Mouse (Mus musculus) forebrain, embryonic 14.5 days (tissue): Measurements from ENCODE around the gene Prkar1a. TPM values are rescaled to one million over a fixed set of nuclear protein-coding genes. Genes with fewer than 3 reads are reported as not detected.

Experiments used
- ATAC-seq: fragments of 200-750 bp; cut with Nextera tagmentation; 2 replicates; pipeline ENCODE4 v1.8.0; 2017; ENCODE audit warnings: mild to moderate bottlenecking, moderate library complexity
- DNase-seq: peaks from one replicate; pipeline ENCODE4 v3.0.0-alpha.2; 2015; ENCODE audit warnings: low spot score
- H3K27ac ChIP-seq: fragments of 300-500 bp; sonication (generic); 2 replicates; pipeline ENCODE4 v1.5.1; 2014; ENCODE audit warnings: low read depth, mild to moderate bottlenecking, control low read depth, low read length, moderate library complexity
- H3K27me3 ChIP-seq: fragments of 300-500 bp; sonication (generic); replicated peaks from 2 replicates; pipeline ENCODE4 v1.6.1; 2014; ENCODE audit warnings: low read length, control low read depth, mixed read lengths; ENCODE audit not compliant: control insufficient read depth, insufficient read depth
- H3K36me3 ChIP-seq: fragments of 300-500 bp; sonication (generic); 2 replicates; pipeline ENCODE4 v1.6.1; 2014; ENCODE audit warnings: low read length, control low read depth; ENCODE audit not compliant: control insufficient read depth, insufficient read depth
- H3K4me1 ChIP-seq: fragments of 300-500 bp; sonication (generic); 2 replicates; pipeline ENCODE4 v1.6.1; 2014; ENCODE audit warnings: antibody characterized with exemption, low read length, control low read depth; ENCODE audit not compliant: control insufficient read depth, insufficient read depth
- H3K4me2 ChIP-seq: fragments of 300-500 bp; sonication (generic); 2 replicates; pipeline ENCODE4 v1.6.1; 2014; ENCODE audit warnings: mild to moderate bottlenecking, control low read depth, low read length
- H3K4me3 ChIP-seq: fragments of 300-500 bp; sonication (generic); 2 replicates; pipeline ENCODE4 v1.5.1; 2014; ENCODE audit warnings: low read depth, low read length, control low read depth
- H3K9ac ChIP-seq: fragments of 300-500 bp; sonication (generic); 2 replicates; pipeline ENCODE4 v1.6.1; 2014; ENCODE audit warnings: mild to moderate bottlenecking, low read length, control low read depth, moderate library complexity
- H3K9me3 ChIP-seq: fragments of 300-500 bp; sonication (generic); replicated peaks from 2 replicates; pipeline ENCODE4 v1.6.1; 2016; ENCODE audit warnings: low read length, control low read depth, mixed read lengths; ENCODE audit not compliant: control insufficient read depth
- WGBS: fragments of 180-500 bp; shearing (Covaris S2); extraction: QIAGEN DNeasy Blood & Tissue Kit; methylation state at CpG from one replicate; pipeline ENCODE4 v1.1.7; 2014; 5-methylcytosine and 5-hydroxymethylcytosine counted together
- polyA plus RNA-seq: library from polyadenylated mRNA; unstranded; fragments of >200 nt; fragmentation: Nextera tagmentation; extraction: Ambion mirVana; gene quantifications from 2 replicates; pipeline ENCODE4 v1.2.1, GENCODE M21; 2014

The Prkar1a gene
- polyA plus RNA-seq, 1 experiment from 2014 or later = 504 TPM

GRCm38 (mm10) chr11:109674542-109674941, 25.3 kb downstream of the Prkar1a start:
- ATAC-seq (no peak), DNase-seq (no peak)
- no peak overlapping the region for H3K4me3 ChIP-seq
- no peaks in the 10 kb centered on the region for H3K4me1 ChIP-seq
- H3K27ac ChIP-seq = no peak overlapping the region
- no peaks in the 10 kb centered on the region for H3K9me3 ChIP-seq
- H3K27me3 ChIP-seq = no peaks in the 10 kb centered on the region
- no peak overlapping the region for H3K4me2 ChIP-seq
- peaks cover 21% of the 10 kb centered on the region for H3K36me3 ChIP-seq
- 79% methylated on average over 11 of the region's 11 CpGs for WGBS
- H3K9ac ChIP-seq = no peak overlapping the region

GRCm38 (mm10) chr11:109675208-109675607, 26.0 kb downstream of the Prkar1a start:
- Histone ChIP-seq H3K27ac (no peak overlapping the region), H3K27me3 (no peaks in the 10 kb centered on the region), H3K9me3 (no peaks in the 10 kb centered on the region), H3K9ac (no peak overlapping the region), H3K4me1 (no peaks in the 10 kb centered on the region), H3K36me3 (peaks cover 14% of the 10 kb centered on the region; the same call in 1 of the 2 replicates), H3K4me2 (no peak overlapping the region), H3K4me3 (no peak overlapping the region)
- DNase-seq (no peak), ATAC-seq (no peak)
- 92% methylated on average over 3 of the region's 3 CpGs for WGBS

GRCm38 (mm10) chr11:109675771-109676170, 26.6 kb downstream of the Prkar1a start:
- no peak overlapping the region for H3K27ac ChIP-seq
- H3K4me1 ChIP-seq = no peaks in the 10 kb centered on the region
- peaks cover 8% of the 10 kb centered on the region; the same call in 1 of the 2 replicates for H3K36me3 ChIP-seq
- 93% methylated on average over 9 of the region's 9 CpGs for WGBS
- no peak overlapping the region for H3K9ac ChIP-seq
- no peak overlapping the region for H3K4me2 ChIP-seq
- DNase-seq (no peak), ATAC-seq (no peak)
- no peak overlapping the region for H3K4me3 ChIP-seq
- H3K27me3 ChIP-seq = no peaks in the 10 kb centered on the region
- H3K9me3 ChIP-seq = no peaks in the 10 kb centered on the region

- Histone ChIP-seq H3K4me3 (no peak overlapping the region), H3K9me3 (no peaks in the 10 kb centered on the region), H3K4me2 (no peak overlapping the region), H3K27me3 (no peaks in the 10 kb centered on the region), H3K9ac (no peak overlapping the region), H3K27ac (no peak overlapping the region), H3K36me3 (0 out of 2 replicates have a peak, but pooled peaks cover 2% of the 10 kb centered on the region), H3K4me1 (no peaks in the 10 kb centered on the region)
- no peak for DNase-seq
- WGBS = 48% methylated on average over 12 of the region's 12 CpGs
- ATAC-seq = no peak
Observed at GRCm38 (mm10) chr11:109676621-109677373, 27.6 kb downstream of the Prkar1a start.

GRCm38 (mm10) chr11:109678291-109678690, 29.1 kb downstream of the Prkar1a start:
- no peak overlapping the region for H3K27ac ChIP-seq
- no peaks in the 10 kb centered on the region for H3K9me3 ChIP-seq
- H3K27me3 ChIP-seq = no peaks in the 10 kb centered on the region
- no peaks in the 10 kb centered on the region for H3K36me3 ChIP-seq
- ATAC-seq (no peak), DNase-seq (no peak)
- H3K4me3 ChIP-seq = no peak overlapping the region
- H3K4me1 ChIP-seq = no peaks in the 10 kb centered on the region
- no peak overlapping the region for H3K4me2 ChIP-seq
- no peak overlapping the region for H3K9ac ChIP-seq
- 79% methylated on average over 12 of the region's 12 CpGs for WGBS

- H3K27me3 ChIP-seq = no peaks in the 10 kb centered on the region
- 79% methylated on average over 9 of the region's 9 CpGs for WGBS
Observed at GRCm38 (mm10) chr11:109680934-109681333, 31.7 kb downstream of the Prkar1a start.

GRCm38 (mm10) chr11:109681556-109681955, 32.4 kb downstream of the Prkar1a start:
- H3K27ac ChIP-seq = no peak overlapping the region
- H3K27me3 ChIP-seq = no peaks in the 10 kb centered on the region
- no peak overlapping the region for H3K4me3 ChIP-seq
- ATAC-seq (no peak), DNase-seq (no peak)
- H3K4me2 ChIP-seq = no peak overlapping the region
- H3K9ac ChIP-seq = no peak overlapping the region
- H3K9me3 ChIP-seq = no peaks in the 10 kb centered on the region
- no peaks in the 10 kb centered on the region for H3K36me3 ChIP-seq
- no peaks in the 10 kb centered on the region for H3K4me1 ChIP-seq
- 86% methylated on average over 3 of the region's 3 CpGs for WGBS

More at GRCm38 (mm10) chr11:109680934-109681333, 31.7 kb downstream of the Prkar1a start:
- H3K36me3 ChIP-seq = no peaks in the 10 kb centered on the region
- no peak overlapping the region for H3K4me2 ChIP-seq
- H3K9me3 ChIP-seq = no peaks in the 10 kb centered on the region
- H3K9ac ChIP-seq = no peak overlapping the region
- ATAC-seq (no peak), DNase-seq (no peak)
- no peaks in the 10 kb centered on the region for H3K4me1 ChIP-seq
- H3K27ac ChIP-seq = no peak overlapping the region
- H3K4me3 ChIP-seq = no peak overlapping the region

GRCm38 (mm10) chr11:109682221-109682620, 33.0 kb downstream of the Prkar1a start:
- Histone ChIP-seq H3K9me3 (no peaks in the 10 kb centered on the region), H3K27ac (no peak overlapping the region), H3K4me2 (no peak overlapping the region), H3K27me3 (no peaks in the 10 kb centered on the region), H3K36me3 (no peaks in the 10 kb centered on the region), H3K4me3 (no peak overlapping the region), H3K9ac (no peak overlapping the region), H3K4me1 (no peaks in the 10 kb centered on the region)
- ATAC-seq (no peak), DNase-seq (no peak)
- WGBS = 90% methylated on average over 6 of the region's 6 CpGs

- no peaks in the 10 kb centered on the region for H3K27me3 ChIP-seq
- no peak overlapping the region for H3K9ac ChIP-seq
- no peak overlapping the region for H3K4me2 ChIP-seq
- H3K4me1 ChIP-seq = no peaks in the 10 kb centered on the region
- DNase-seq (no peak), ATAC-seq (no peak)
- H3K27ac ChIP-seq = no peak overlapping the region
- no peak overlapping the region for H3K4me3 ChIP-seq
- H3K9me3 ChIP-seq = no peaks in the 10 kb centered on the region
- no peaks in the 10 kb centered on the region for H3K36me3 ChIP-seq
- 90% methylated on average over 4 of the region's 4 CpGs for WGBS
Observed at GRCm38 (mm10) chr11:109689539-109689938, 40.3 kb downstream of the Prkar1a start.
